Mouse (Mus musculus) erythroid progenitor cell, adult 5-6 weeks (primary cell): Measurements from ENCODE around the gene Hoxd11. TPM values are rescaled to one million over a fixed set of nuclear protein-coding genes. Genes with fewer than 3 reads are reported as not detected.

Experiments
- ATAC-seq: replicated peaks from 2 replicates; pipeline ENCODE4 v1.8.0; 2016; ENCODE audit warnings: moderate number of reproducible peaks, mild to moderate bottlenecking, moderate TSS enrichment, inconsistent platforms; ENCODE audit not compliant: poor library complexity, low FRiP score, severe bottlenecking
- total RNA-seq, 2 experiments: library from RNA; stranded (forward) in 1 of 2; stranded (reverse) in 1 of 2; fragments of 150-400 nt in 1 of 2; fragments of 186-747, 209-891 nt in 1 of 2; gene quantifications; 2 replicates each; pipeline versions ENCODE4 v1.2.3 to v1.2.4; 2015 to 2017; ENCODE audit warnings: low replicate concordance in 2 of 2

Gene Hoxd11
- total RNA-seq, 2 experiments from 2014 or later, result not detected

DNA sequence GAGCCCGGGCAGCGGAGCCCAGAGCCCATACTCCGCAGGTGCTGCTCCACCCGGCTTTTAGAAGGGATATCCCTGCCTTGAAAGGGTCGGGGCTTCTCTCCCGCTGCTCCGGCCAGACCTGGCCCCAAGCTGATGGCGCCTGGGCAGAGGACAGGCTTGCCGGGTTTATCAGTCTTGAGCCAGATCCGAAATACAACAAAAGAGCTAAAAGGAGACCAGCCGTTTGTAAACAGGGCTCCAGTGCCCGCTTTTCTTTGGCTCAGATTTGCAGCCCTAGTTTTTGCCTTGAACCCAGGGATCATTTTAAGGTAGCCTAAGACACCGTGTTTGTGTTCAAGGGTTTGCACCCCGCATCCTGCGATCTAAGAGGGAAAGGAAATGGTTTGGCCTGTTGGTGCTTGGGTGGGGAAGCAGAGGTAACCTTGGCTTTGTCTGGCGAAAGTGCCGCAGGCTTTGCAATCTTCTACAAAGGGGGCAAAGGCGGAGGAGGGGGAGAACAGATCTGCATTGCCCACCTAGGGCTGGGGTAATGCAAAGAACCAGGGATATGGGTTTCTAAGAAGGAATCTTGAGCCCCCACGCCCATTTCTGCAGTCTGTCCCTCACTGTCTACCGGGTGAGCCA, 13.6 kb downstream of the Hoxd11 start:
- no peak for ATAC-seq

DNA sequence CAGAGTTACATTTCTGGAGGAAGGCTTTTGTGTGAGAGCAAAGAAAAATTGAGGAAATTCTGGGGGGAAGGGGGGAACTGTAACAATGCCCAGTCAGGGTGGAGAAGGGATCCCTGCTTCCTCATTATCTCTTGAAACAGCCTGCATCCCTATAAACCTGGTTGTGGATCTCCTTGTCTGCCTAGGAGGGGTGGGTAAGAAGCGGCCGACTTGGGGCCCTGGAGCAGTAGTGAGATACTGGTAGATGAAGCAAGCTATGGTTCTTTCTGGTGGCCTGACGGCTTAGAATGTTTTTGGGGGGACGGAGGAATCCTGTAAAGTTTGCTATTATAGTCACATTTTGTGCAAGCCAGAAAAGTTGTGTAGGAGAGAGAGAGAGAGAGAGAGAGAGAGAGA, 14.1 kb downstream of the Hoxd11 start:
- ATAC-seq, result no peak

DNA sequence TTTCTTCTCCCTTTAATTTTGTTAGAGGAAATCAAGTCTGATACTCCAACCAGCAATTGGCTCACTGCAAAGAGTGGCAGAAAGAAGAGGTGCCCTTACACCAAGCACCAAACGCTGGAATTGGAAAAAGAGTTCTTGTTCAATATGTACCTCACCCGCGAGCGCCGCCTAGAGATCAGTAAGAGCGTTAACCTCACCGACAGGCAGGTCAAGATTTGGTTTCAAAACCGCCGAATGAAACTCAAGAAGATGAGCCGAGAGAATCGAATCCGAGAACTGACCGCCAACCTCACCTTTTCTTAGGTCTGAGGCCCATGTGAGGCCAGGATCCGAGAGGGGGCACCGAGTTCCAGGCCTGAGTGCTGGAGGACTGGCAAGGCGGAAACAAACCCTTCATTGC, 14.7 kb downstream of the Hoxd11 start:
- no peak for ATAC-seq

DNA sequence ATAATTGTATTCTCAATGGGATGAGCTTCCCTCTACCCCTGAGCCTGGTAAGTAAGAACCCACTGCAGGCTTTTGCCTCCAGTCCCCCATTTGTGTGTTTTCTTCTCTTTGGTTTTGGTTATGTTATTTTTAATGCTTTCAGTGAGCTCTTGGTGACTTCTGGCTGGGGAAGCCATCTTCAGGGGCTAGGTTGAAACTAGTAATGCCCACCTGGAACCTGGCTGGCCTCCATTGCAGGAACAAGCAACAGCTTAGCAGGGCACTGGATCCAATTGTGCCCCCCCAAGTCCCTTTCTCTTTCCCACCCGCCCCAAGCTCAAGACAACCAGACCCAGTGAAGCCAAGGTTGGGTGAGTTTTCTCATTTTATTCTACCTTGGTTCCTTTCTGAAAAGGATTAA, 16.0 kb downstream of the Hoxd11 start:
- ATAC-seq, result no peak

DNA sequence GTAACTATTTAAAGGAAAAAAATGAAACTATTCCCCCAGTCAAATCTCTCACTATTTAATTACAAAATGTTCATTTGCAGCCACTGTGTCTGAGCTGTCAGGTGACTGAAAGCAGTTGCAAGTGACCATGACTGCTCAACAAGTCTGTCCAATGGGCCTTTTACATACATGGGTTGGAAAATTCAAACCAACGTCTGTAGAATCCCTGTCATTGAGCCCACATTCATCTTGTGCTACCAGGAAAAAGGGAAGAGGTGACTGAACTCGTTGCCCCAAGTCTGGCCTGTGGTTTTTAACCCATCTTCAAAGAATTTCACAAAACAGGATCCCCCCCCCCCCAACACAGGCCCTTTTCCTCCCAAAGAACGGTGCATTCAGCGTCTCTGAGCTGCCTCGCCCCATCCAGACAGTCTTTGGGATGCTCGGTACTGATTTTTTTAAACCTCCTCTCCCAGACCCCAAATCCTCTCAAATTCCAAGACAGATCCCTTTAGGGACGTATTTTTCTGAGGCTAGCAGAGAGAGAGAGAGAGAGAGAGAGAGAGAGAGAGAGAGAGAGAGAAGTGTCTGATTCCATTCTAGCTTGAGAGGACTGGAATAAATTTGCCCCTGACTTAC, 16.6 kb downstream of the Hoxd11 start:
- no peak for ATAC-seq

DNA sequence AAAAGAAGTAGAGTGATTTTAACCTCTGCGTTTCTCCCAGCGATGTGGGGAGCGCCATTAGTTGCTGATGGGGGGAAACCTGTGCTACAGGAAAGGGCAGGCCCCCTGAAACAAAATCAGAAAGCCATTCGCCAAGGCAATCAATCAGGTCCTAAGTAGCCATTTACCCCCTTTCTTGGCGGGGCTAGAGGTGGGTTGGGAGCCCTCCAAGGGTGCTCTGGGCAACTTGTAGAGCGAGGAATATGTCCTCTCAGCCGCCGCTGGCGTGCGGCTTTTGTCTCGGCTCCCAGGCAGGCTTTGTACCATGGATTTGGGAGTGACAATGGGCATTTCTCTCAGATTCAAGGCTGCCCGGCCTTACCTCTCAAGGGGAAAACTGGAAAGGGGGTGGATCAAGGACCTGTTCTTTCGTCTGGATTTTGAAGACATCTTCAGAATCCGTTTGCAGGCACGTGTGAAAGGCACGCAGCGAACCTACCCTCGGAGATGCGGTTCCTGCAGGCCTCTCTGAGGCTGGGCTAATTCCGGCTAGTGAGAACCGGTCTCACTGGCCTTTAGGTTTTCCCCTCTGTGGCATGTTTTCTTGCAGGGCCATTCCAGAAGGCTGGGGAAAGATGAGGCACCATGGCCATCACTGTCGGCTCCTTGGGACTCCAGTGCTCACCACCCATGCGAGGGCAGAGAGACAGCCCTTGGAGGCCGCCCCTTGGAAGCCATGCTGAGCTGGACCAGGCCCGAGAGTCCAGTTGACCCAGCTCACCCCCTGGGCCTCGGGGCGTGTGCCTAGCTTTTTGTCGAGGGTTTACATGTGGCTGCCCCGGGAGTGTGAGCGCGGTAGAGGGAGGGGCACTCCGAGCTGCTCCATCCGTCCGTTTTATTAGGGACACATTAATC, 17.3 kb downstream of the Hoxd11 start:
- ATAC-seq, result no peak

DNA sequence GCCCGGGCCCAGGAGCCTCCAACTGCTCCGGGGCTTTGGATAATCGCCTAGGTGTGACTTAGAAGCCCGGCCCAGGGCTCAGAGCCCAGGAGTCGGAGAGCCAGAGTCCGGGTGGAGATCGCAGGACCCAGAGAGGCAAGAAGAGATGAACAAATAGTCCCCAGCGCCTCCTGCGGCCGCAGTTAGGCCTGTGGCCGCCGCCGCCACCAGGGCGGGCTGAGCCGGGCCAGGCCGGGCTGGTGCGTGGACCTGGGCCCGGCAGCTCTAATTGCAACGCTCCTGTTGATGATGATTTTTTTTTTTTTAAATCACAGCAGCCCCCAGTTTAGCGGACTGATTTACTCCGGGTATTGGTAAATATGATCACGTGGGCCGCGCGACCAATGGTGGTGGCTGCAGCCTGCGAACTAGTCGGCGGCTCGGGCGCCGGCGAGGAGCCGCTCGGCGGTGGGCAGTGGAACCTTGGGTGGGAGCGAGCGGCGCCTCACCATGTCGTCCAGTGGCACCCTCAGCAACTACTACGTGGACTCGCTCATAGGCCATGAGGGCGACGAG, 18.3 kb downstream of the Hoxd11 start, which contains the start of gene Hoxd9:
Gene Hoxd9 (plus strand): TSS at position 161 of the 555 bp plus-strand sequence.
- ATAC-seq, result no peak

DNA sequence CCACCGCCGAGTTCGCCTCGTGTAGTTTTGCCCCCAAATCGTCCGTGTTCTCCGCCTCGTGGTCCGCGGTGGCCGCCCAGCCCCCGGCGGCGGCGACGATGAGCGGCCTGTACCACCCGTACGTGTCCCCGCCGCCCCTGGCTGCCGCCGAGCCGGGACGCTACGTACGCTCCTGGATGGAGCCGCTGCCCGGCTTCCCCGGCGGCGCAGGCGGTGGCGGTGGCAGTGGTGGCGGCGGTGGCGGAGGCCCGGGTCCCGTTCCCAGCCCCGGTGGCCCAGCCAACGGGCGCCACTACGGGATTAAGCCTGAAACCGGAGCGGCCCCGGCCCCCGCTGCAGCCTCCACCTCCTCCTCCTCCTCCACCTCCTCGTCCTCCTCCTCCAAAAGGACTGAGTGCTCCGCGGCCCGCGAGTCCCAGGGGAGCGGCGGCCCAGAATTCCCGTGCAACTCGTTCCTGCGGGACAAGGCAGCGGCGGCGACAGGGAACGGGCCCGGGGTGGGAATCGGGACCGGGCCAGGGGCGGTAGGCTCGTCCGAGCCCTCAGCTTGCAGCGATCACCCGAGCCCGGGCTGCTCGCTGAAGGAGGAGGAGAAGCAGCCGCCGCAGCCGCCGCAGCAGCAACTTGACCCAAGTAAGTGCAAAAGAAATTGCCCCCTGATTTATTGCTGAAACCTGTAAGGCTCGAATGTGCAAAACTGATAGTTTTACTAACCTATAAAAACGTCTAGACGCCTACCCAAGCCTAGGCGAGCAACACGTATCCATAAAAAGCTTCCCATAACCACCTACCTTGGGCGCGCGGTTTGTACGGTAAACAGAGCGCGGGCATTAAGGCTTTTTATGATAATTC, 19.1 kb downstream of the Hoxd11 start:
- no peak for ATAC-seq

DNA sequence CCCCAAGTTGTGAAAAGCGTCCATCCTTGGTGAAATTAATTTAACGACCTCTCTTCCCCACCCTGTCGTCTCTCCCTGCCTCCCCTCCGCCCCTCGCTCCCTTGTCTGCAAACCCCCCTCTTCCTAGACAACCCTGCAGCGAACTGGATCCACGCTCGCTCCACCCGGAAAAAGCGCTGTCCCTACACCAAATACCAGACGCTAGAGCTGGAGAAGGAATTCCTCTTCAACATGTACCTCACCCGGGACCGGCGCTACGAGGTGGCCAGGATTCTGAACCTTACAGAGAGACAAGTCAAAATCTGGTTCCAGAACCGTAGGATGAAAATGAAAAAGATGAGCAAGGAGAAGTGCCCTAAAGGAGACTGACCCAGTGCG, 19.7 kb downstream of the Hoxd11 start:
- ATAC-seq, result no peak

DNA sequence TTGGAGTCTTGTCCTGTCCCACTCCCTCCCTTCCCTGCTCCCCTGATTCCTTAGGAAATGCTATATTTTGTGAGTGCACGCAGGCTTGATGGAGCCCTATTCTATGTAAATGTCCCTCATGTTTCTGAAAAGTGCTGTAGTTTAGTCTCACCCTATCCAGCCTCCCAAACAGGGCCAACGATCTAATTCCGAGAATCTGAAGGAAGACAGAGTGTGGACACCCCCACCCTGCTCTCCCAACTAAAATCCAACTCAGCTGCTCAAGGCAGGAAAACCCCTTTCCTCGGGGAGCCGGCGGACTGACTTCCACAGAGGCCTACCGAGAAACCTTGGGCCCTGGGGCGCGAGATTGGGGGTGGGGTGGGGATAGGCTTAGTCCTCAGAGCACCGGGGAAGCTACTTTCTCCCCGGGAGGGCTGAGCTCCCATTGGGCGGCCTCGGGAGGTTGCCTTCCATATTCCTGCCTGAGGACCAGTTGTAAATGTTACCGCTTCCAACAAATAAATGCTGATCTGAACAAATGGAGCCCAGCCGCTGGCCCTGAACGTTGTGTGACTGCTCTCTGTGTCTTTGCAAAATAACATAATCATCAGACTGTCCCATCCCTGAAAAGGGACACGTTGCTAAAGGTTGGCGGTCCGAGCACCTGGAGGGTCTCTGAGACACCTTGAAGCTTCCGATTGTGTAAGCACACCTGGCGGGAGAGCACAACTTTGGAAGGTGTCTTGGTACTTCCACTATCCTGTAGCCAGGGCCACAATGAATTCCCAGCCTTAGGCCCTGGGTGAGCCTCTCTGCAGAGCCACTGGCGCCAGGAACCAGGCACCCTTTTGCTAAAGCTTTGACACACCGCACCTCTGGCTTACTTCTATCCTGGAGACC, 20.5 kb downstream of the Hoxd11 start:
- ATAC-seq, result no peak

DNA sequence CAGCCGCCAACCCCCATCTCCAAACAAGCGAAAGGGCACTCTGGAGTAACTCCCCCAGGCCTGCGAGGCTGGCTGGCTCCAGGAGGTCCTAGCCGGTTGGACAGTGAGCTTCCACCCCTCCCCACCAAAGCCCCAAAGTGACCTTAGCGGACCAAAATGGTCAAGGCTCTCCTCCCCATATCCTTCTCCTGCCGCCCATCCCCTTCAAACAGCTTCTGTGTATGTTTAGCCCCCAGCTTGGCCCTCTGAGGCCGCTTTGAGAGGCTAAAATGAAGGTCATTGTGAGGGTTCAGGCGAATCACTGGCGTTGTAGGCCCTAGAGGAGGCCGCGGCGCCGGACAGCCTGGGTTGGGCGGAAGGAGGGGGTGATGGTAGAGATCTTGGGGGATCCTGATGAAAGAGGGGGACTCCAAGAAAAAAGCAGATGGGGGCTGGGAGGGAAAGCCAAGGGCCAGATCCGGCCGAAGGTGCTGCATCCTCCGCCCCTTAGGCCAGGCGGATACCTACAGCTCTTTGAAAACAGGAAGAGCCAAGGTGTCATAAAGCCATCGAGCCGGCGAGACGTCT, 21.3 kb downstream of the Hoxd11 start:
- ATAC-seq, result no peak

DNA sequence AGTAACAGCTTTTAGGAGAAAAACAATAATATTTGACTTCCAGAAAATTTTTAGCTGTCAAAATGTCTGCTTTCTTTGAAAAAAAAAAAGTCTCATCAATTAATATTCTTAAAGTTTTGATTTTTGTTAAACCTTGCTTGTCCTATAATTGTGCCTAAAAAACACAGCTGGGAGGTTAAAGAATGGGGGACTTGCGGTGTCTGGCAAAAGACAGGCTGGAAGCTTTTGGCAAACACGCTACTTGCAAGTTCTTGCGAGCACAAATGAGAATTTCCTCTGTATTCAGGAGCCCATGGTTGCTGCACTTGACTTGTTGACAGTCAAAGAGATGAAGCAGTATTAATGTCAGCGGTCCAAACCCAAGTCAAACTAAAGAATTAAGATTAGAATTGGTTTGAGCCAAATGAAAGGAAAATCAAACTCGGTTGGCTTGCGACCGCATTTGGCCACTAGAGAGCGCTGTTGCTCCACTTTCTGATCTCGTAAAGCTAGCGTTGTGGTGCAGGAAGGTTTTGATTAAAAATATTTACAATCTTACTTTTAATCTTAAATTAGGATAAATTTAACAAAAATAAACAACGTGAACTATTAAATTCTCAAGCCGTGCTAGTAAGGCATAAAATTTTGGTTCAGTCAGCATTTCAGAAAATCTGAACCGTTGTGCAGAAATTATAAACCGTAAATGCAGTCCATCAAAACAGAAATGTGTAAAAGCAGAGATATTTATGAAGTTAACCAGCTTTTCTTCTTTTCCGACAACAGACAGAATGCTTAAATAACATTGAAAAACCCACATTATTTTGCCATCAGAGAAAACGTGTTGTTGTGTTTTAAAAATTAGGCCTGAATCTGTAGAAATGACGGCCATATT, 22.8 kb downstream of the Hoxd11 start:
- no peak for ATAC-seq

DNA sequence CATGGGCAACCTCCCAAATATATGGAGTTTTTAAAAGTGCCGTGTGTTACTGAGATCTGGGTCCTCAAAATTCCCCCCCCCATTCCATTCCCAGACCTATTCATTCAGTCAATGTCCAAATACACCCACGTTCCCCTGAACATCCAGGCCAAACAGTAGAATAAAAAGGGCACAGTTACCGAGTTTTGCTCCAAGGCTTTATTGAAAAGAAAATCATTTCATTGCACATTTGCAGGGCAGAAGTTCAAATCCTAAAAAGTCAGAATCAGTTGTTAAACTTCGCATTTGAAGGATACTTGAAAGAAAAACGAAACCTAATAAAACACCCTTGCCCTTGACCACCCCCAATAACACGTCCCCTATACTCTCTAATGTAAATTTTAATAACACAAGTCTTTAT, 23.5 kb downstream of the Hoxd11 start:
- ATAC-seq, result no peak

DNA sequence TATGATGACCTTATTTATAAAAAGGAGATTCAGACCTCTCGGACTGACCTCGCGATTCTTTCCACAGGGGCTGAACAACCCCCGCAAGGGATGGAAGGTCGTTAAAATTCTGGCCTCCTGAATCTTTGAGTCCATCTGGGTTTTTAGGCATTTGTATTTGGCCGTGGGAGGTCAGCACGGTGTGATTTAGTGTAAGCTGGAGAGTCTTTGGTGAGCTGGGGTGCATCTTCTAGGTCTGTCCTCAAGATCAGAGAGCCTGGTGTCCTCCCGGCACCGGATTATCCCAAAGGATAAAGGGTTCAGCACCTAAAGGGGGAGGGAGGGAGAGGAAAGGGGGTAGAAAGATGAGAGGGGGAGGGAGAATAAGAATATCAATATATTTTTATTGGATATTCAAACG, 24.0 kb downstream of the Hoxd11 start:
- ATAC-seq, result no peak

DNA sequence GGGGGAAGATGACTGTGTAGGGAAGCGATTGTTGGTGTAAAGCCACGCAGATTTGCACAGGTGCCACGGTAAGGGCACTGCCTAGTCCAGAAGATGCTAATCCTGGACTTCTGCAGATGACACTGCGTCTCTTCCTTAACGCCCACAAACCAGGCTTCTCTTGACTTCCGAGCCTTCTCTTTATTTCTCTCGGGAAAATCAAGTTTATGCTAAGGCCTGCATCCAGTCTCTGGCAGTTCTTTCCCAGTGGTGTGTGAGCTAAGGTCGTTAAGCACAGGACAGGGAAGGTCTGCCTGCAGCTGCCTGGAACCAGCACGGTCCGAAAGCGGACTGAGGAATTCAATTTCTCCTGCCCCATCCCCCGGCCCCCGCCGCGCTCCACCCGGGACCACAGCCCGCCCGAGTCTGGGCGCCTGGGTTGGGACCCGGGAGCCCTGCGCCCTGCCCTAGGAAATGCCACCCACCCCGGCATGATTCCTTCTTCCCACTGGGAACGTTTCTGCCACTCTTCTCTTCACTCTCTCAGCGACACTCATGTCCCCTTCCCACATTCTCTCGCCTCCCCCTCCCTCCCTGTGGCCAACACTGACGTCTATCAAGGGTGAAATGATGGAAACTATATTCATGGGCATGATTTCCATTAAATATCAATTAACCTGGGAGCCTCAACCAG, 24.5 kb downstream of the Hoxd11 start:
- ATAC-seq, result no peak

DNA sequence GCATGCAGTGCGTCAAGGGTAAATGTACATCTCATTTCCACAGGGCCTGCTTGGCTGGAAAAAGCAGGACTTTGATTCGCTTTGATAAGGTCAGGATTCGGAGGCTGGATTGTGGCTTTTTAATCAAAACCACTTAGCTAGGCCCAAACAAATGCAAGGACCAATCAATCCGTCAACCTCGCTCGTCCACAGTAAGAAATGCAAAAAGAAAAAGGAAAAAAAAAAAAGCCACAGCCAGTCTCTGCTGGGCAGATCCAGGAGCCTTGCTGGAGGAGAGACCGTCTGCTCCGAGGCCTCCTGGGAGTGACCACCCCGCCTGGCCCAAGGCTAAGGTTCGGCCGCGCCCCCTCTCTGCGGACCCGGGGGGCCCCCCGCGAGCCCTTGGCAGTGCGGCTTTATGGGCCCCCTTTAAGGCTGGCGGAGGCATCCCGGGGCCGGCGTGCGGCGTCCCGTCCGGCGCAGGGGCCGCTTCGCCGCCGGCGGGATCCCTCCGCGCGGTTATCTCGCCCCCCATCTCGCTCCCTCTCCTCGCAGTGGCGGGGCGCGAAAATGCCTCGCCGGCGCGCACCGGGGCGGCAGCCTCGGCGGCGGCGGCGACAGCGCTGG, 25.1 kb downstream of the Hoxd11 start, which contains the start of gene Hoxd8:
Gene Hoxd8 (plus strand): TSS at position 223 of the 606 bp plus-strand sequence.
- ATAC-seq, result no peak
